Mouse (Mus musculus) neutrophil, adult 59 days (primary cell): Measurements from ENCODE around the gene Rad51ap2. TPM values are rescaled to one million over a fixed set of nuclear protein-coding genes. Genes with fewer than 3 reads are reported as not detected.

ENCODE experiments used
- total RNA-seq, 2 experiments: library from RNA; stranded (reverse); gene quantifications; 1 replicate in 1 of 2; 2 replicates in 1 of 2; pipeline ENCODE4 v1.2.4; 2023

The Rad51ap2 gene
- not detected for total RNA-seq

DNA sequence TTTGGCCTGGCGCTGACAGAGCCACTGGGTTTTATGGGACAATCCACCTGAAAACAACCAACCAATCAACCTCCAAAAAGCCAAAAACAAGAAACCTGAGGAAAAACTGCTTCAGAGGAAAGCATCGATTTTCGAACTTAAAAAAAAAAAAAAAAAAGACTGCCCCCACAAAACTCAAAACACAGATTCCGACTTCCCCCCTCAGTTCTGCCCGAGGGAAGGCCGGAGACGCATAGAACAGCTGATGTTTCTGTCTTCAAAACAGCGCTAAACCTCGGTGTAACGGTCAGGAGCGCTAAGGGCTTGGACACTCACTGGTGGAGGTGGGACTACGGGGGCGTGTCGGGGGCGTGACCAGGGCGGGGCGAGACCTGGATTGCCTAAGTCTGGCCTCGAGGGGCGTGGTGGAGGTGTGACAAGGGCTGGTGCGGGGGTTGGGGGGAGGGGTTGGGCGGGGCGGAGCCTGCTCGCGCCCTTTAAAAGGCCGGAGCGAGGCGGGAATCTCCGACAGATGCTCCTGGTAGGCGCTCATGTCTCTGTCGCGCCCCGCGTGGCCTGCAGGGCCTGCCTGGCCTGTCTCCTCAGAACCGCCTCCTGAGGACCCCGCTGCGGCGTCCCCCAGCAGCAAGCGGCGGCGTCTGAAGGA, at the start of gene Rad51ap2:
Gene Rad51ap2, plus strand, starts transcription at position 531 of the 646 bp plus-strand sequence.

GRCm38 (mm10) chr12:11436497-11437265, 19.2 kb upstream of the Rad51ap2 start, which contains the start of gene Vsnl1:
TSS of gene Vsnl1 (minus strand) at chr12:11436613.

Other genes with a start within 250 kb of the Rad51ap2 start
- not detected for gene Msgn1, start 247.1 kb upstream of the Rad51ap2 start, total RNA-seq
- 10 to 100 TPM; 10.4 to 11.3 TPM for gene Gen1, start 190.3 kb upstream of the Rad51ap2 start, total RNA-seq
- 10 to 100 TPM; 38.8 to 39.6 TPM for gene Smc6, start 190.2 kb upstream of the Rad51ap2 start, total RNA-seq
- gene Vsnl1, start 19.5 kb upstream of the Rad51ap2 start, total RNA-seq = not detected